Mouse (Mus musculus) thymus, adult 2 months (tissue): ENCODE measurements around the gene Abcc4. TPM values are rescaled to one million over a fixed set of nuclear protein-coding genes. Genes with fewer than 3 reads are reported as not detected.
A peak's percentile ranks its signal among the peaks of the same experiment; 100 is the strongest.

Source experiments
- DNase-seq: peaks from one replicate; pipeline ENCODE4 v3.0.0; 2021
- H3K27ac ChIP-seq: fragments of 200-500 bp; 2 replicates; pipeline ENCODE4 v1.5.1; 2012; ENCODE audit warnings: low read length, control low read depth; ENCODE audit not compliant: control insufficient read depth, insufficient read depth
- H3K27me3 ChIP-seq: fragments of 200-500 bp; 2 replicates; pipeline ENCODE4 v1.6.1; 2012; ENCODE audit warnings: mild to moderate bottlenecking, low read length, moderate library complexity, mixed read lengths; ENCODE audit not compliant: control insufficient read depth, insufficient read depth
- H3K36me3 ChIP-seq: fragments of 200-500 bp; 2 replicates; pipeline ENCODE4 v1.6.1; 2012; ENCODE audit warnings: mild to moderate bottlenecking, low read length, moderate library complexity; ENCODE audit not compliant: control insufficient read depth, insufficient read depth
- H3K4me1 ChIP-seq: fragments of 200-500 bp; replicated peaks from 2 replicates; pipeline ENCODE4 v1.6.1; 2012; ENCODE audit warnings: low read length; ENCODE audit not compliant: control insufficient read depth, insufficient read depth
- H3K4me3 ChIP-seq: fragments of 200-500 bp; 2 replicates; pipeline ENCODE4 v1.5.1; 2012; ENCODE audit warnings: mild to moderate bottlenecking, low read length, control low read depth, moderate library complexity; ENCODE audit not compliant: control insufficient read depth, insufficient read depth
- CTCF ChIP-seq: fragments of 200-500 bp; IDR thresholded peaks from 2 replicates; pipeline ENCODE4 v1.5.1; 2012; ENCODE audit warnings: mild to moderate bottlenecking, control low read depth, low read length, moderate library complexity, borderline replicate concordance; ENCODE audit not compliant: control insufficient read depth, poor library complexity, insufficient read depth; ENCODE audit errors: extremely low read depth
- POLR2A ChIP-seq: fragments of 200-500 bp; IDR thresholded peaks from 2 replicates; pipeline ENCODE4 v1.6.1; 2012; ENCODE audit warnings: mild to moderate bottlenecking, low read length, control low read depth, moderate library complexity; ENCODE audit not compliant: control insufficient read depth, poor library complexity, insufficient read depth; ENCODE audit errors: extremely low read depth
- WGBS: fragments of 180-500 bp; shearing (Covaris S2); methylation state at CpG from one replicate; pipeline ENCODE4 v1.1.7; 2018; 5-methylcytosine and 5-hydroxymethylcytosine counted together
- polyA plus RNA-seq: library from polyadenylated mRNA; depleted of rRNA; stranded (reverse); fragments of >200 nt; gene quantifications from 2 replicates; pipeline ENCODE4 v1.2.3, GENCODE M21; 2012

The Abcc4 gene
- polyA plus RNA-seq, 1 experiment = 5.5 TPM

DNA sequence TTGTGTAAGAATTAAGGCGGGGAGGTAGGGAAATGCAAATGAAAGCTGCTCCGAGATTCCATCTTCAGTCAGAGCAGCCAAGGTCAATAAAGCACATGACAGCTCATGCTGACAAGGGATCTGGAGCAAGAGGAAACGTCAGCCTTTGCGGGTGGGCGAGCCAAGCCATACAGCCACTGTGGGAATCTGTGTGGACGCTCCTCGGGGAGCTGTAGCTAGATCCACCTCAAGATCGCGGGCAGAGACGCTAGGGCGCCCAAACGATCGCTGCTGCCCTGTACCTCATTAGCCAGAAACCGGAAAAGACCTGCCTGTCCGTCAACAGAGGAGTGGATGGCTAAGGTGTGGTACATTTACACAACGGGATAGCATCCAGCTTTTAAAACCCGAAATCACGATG lies 7.4 kb upstream of the Abcc4 start:
- peaks cover 3% of the 10 kb centered on the region; the same call in 1 of the 2 replicates for H3K4me1 ChIP-seq

DNA sequence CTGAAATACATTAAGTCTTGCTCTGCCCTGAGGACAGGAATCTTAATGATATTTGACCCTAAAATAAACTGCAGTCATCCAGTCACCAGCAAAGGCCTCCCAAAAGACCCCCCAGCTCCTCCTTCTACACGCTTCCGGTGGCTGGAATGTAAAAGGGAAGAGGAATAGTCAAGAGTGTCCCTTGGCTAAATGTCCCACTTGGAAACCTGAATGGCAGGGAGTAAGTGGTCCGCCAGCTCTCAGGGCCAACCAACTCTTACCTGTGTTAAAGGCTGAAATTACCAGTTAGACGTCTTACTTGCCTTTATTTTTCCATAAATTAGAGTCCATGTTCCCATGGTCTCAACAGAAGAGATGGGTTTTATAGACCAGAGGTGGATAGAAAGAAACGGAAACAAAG lies 6.9 kb upstream of the Abcc4 start:
- Histone ChIP-seq H3K27me3 (no peaks in the 10 kb centered on the region), H3K4me1 (peaks cover 3% of the 10 kb centered on the region; the same call in 1 of the 2 replicates), H3K27ac (no peak overlapping the region), H3K4me3 (no peak overlapping the region), H3K36me3 (no peaks in the 10 kb centered on the region)
- TF ChIP-seq CTCF (no peak), POLR2A (no peak)
- WGBS = 95% methylated on average over 5 of the region's 5 CpGs
- DNase-seq = no peak

More for the DNA sequence above, 7.4 kb upstream of the Abcc4 start:
- no peaks in the 10 kb centered on the region for H3K27me3 ChIP-seq
- H3K36me3 ChIP-seq = no peaks in the 10 kb centered on the region
- no peak overlapping the region for H3K4me3 ChIP-seq
- DNase-seq = no peak
- H3K27ac ChIP-seq = no peak overlapping the region
- WGBS = 31% methylated on average over 18 of the region's 18 CpGs
- TF ChIP-seq POLR2A (no peak), CTCF (no peak)

DNA sequence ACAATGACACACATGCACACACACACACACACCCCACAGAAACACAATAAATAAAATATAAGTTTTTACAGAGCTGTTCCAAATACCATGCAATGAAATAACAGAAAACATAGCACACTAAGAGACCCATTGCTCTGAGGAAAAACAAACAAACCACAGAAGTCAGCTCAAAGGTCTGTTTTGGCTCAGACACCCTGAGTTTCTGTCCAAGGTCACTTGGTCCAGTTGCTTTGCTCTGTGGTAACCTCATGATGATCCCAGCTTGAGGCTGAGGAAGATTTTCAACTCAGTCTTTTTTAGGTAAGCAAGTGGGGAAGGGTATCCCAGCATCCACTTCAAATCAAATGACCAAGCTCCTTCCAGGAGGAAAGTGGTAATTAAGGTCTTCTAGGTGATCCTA lies 4.9 kb upstream of the Abcc4 start:
- Histone ChIP-seq H3K4me3 (no peak overlapping the region), H3K27me3 (no peaks in the 10 kb centered on the region), H3K27ac (no peak overlapping the region), H3K36me3 (no peaks in the 10 kb centered on the region), H3K4me1 (peaks cover 6% of the 10 kb centered on the region)
- no peak for DNase-seq
- TF ChIP-seq POLR2A (no peak), CTCF (no peak)

DNA sequence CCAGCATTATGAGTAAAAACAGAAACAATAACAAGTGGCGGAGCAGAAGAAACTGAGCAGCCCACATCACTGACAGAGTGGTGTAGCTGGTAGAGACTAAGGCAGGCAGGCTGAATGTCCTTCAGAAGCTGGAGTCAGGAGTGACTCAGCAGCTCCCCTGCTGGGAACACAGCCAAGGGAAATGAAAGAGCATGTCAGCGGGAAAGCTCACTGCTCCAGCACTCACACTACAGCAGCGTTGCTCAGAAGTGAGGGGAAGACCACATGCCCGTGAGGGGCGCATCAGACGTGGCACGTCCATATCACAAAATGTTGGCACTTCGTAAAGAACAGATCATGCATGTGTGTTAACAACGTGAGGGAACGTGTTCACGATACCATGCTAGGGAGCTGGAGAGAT lies 3.7 kb upstream of the Abcc4 start:
- no peak overlapping the region for H3K4me3 ChIP-seq

DNA sequence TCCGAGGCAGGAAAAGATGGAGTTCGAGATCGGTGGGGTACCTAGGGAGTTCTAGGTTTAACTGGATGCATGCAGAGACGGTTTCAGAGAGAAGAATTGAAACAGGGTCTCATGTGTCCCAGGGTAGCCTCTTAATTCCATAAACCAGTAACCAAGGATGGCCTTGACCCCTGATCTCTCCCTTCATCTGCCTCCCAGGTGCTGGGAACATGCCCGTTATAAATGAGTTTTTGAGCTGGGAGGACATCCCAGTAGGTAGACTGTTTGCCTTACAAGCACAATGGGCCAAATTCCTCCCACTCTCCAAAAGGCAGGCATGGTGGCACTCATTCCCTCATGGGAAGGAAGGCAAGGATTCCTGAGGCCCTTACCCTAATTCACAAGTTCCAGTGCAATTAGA lies 2.1 kb upstream of the Abcc4 start:
- WGBS = 97% methylated on average over 5 of the region's 5 CpGs
- no peak overlapping the region for H3K4me3 ChIP-seq

More for the DNA sequence above, 3.7 kb upstream of the Abcc4 start:
- WGBS = 14% methylated on average over 11 of the region's 11 CpGs
- TF ChIP-seq POLR2A = no peak
- peak; percentile 64; the same call in 1 of the 2 replicates for TF ChIP-seq CTCF
- no peaks in the 10 kb centered on the region for H3K27me3 ChIP-seq
- H3K36me3 ChIP-seq = no peaks in the 10 kb centered on the region
- peaks cover 6% of the 10 kb centered on the region for H3K4me1 ChIP-seq
- no peak overlapping the region for H3K27ac ChIP-seq
- DNase-seq = peak; percentile 47

DNA sequence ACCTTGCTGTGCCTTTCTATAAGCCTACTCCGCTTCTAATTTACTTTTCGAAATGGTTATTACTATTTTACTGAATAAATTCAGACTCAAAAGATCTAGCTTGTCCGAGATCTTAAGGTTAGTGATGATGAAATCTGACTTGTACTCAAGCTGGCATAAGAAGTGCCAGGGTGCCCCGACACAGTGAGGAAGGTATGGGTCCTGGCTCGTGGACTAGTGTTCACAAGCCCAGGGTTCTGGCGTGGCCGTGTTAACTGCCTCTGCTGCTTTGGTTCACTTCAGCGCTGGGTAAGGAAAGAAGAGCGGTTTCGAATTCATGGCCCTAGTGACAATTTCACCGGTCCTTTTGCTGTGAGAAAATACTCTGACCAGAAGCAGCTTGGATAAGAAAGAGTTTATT lies 943 bp upstream of the Abcc4 start:
- Histone ChIP-seq H3K4me1 (peaks cover 6% of the 10 kb centered on the region), H3K27me3 (no peaks in the 10 kb centered on the region), H3K36me3 (no peaks in the 10 kb centered on the region), H3K4me3 (no peak overlapping the region), H3K27ac (no peak overlapping the region)
- TF ChIP-seq CTCF = no peak
- no peak for TF ChIP-seq POLR2A
- no peak for DNase-seq
- 96% methylated on average over 11 of the region's 11 CpGs for WGBS

More for the DNA sequence above, 2.1 kb upstream of the Abcc4 start:
- DNase-seq = no peak
- no peak for TF ChIP-seq POLR2A
- TF ChIP-seq CTCF = no peak
- Histone ChIP-seq H3K4me1 (peaks cover 6% of the 10 kb centered on the region), H3K27ac (no peak overlapping the region), H3K36me3 (no peaks in the 10 kb centered on the region), H3K27me3 (no peaks in the 10 kb centered on the region)

DNA sequence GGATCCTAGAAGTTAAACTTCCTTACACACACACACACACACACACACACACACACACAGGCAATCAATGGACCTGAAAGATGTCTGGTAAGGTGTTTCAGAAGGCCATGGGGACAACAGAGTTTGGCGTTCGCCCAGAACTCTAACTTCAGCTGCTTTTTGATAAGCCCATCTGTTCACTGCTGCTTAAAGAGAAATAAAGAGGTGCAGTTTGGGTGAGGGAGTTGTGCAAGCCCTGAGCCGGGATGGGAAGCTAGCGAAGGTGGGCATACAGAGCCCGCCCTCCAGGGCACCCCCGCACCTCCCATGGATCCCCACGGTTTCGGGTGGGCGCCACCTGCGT lies 583 bp downstream of the Abcc4 start:
- H3K36me3 ChIP-seq = no peaks in the 10 kb centered on the region
- H3K27me3 ChIP-seq = no peaks in the 10 kb centered on the region
- DNase-seq = no peak
- H3K4me3 ChIP-seq = peak overlapping the region; percentile 81
- H3K27ac ChIP-seq = no peak overlapping the region
- H3K4me1 ChIP-seq = peaks cover 6% of the 10 kb centered on the region
- no peak for TF ChIP-seq POLR2A
- WGBS = 1% methylated on average over 10 of the region's 10 CpGs

DNA sequence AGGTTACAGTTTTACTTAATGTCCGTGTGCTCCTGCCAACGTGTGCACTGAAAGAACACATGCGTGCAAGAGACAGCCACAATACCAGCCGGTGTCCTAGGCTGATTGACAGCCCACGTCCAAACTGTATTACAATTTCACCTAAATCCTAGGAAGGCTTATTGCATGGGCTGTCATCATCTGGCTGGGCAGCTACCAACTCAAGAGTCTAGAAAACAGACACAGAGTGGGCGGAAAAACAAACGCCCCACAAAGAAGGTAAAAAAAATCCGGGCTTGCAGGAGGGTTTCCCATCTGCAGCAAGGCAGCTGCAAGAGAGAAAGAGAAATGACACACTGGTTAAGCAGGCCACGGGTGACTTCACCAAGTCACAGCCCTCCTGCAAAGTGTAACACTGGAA lies 2.7 kb downstream of the Abcc4 start:
- TF ChIP-seq POLR2A (no peak), CTCF (no peak)
- H3K27me3 ChIP-seq = no peaks in the 10 kb centered on the region
- WGBS = 90% methylated on average over 9 of the region's 9 CpGs
- H3K4me3 ChIP-seq = no peak overlapping the region
- H3K4me1 ChIP-seq = peaks cover 7% of the 10 kb centered on the region
- DNase-seq = no peak
- no peaks in the 10 kb centered on the region for H3K36me3 ChIP-seq
- no peak overlapping the region for H3K27ac ChIP-seq
